Mouse (Mus musculus): ENCODE results near the gene Mecom.
"Not testable (repeated sequence)": the region's sequence is repeated elsewhere in the genome, so short reads cannot be mapped to it uniquely, and the experiment has no call there.

Gene Mecom

DNA sequence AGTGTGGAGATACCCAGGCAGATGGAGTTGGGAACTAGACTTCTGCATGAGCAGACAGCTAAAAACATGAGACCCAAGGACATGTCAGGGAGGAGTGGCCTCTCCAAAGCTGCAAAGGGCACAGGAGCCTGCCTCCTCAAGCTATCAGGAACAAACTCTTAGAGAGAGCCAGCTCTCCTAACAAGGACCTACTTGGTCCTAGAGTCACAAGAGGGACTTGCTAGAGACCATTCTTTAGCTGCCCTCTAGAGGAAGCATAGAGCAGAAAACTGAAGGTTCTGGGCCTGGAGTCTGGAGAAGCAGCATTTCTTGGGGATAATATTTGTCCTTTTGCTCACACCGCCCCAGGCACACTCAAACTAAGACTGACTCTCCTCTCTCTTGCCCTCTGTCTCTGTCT is 99.2 kb downstream of the Mecom start:
- DNase-seq (ENCODE audit: extremely low read depth, low read depth, low spot score), result no peak

DNA sequence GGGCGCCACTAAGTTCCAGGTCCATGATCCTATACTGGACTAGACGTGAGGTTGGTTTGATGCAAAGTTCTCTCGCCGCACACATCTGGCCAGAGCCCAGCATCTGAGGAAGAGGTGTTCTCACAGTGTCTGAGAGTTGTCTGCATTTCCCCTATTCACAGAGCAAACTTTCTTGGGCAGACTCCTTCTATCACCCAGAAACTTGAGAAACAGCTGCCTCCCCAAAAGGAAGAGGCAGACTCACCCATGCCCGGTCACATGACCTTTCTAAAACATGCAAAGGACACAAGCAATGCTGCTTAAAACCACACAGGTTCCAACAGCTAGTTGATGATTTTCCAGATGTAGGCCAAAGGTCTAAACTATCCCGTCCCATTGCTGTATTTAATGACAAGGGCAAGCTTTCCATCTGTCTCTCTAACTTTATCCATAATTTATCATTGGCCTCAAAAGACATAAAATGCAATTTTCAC is 101.8 kb downstream of the Mecom start:
- DNase-seq (ENCODE audit: extremely low read depth, low read depth, low spot score), result no peak

GRCm38 (mm10) chr3:30445247-30445969 is 102.4 kb downstream of the Mecom start:
- DNase-seq (ENCODE audit: extremely low read depth, low read depth, low spot score), result no peak

GRCm38 (mm10) chr3:30441646-30442045 is 106.2 kb downstream of the Mecom start:
- DNase-seq (ENCODE audit: extremely low read depth, low read depth, low spot score), result no peak

DNA sequence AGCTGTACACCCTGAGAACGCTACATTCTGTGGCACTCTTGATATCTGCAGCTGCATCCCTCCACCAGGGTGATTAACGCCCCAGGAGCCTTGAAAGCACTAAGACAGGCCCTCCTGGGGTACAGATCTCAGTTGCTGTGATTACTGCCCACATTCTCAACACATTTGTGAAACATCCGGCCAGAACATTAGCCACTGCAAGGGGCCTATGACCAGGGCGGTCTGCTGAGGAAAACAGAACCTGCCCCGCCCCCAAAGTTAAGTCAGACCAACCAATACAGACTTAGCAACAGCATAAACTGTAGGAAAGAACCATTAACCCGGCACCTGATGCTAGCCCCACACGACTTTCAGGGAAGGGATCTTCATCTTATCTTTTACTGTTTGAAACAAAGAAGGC is 109.8 kb downstream of the Mecom start:
- no peak for DNase-seq (ENCODE audit: extremely low read depth, low read depth, low spot score)

GRCm38 (mm10) chr3:30436561-30436960 is 111.2 kb downstream of the Mecom start:
- DNase-seq (ENCODE audit: extremely low read depth, low read depth, low spot score), result no peak

GRCm38 (mm10) chr3:30436131-30436530 is 111.7 kb downstream of the Mecom start:
- no peak for DNase-seq (ENCODE audit: extremely low read depth, low read depth, low spot score)

- DNase-seq (ENCODE audit: extremely low read depth, low read depth, low spot score), result no peak
These were observed 118.9 kb downstream of the Mecom start for GRCm38 (mm10) chr3:30428877-30429276.

DNA sequence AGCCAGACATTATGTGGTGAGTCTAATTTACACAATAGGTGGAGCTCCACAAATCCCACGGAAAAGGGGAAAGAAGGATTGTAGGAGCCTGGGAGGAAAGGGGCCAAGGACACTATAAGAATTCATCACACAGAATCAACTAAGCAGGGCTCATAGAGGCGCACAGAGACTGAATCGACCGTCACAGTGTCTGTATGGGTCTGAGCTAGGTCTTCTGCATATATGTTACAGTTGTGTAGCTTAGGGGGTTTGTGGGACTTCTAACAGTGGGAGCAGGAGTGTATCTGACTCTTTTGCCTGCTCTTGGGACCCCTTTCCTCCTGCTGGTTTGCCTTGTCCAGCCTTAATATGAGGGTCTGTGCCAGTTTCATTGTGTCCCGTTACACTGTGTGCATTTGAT is 123.8 kb downstream of the Mecom start:
- DNase-seq (ENCODE audit: extremely low read depth, low read depth, low spot score), result no peak

DNA sequence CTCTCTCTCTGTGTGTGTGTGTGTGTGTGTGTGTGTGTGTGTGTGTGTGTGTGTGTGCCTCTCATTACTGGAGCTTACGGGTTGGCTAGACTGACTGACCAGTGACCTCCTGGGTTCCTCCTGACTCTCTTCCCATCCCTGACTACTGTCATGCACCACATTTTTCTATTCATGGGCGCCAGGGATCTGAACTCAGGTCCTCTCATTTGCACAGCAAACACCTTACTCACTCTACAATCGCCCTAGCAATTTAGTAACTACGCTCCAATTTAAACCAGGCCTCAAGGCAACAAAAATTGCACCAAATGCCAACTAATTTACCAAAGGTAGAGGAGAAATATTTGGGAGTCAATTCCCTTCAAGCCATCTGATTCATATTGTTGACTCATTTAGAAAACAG is 125.9 kb downstream of the Mecom start:
- not testable (repeated sequence) for DNase-seq (ENCODE audit: extremely low read depth, low read depth, low spot score)

DNA sequence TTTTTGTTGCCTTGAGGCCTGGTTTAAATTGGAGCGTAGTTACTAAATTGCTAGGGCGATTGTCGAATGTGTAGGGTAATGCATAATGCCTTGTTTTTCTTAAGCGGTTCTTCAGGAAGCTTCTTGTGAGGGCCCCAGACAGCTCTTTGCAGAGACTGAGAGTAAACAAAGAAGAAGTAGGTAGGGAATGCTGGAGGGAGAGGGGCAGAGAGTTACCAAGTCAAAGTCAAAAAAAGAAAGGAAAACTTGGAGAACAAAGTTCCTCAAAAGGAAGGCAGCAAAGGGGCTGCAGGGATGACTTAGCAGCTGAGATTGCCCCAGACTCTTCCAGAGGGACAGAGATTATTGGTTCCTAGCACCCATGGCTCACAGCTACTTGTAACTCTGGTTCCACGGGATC is 126.9 kb downstream of the Mecom start:
- no peak for DNase-seq (ENCODE audit: extremely low read depth, low read depth, low spot score)

- DNase-seq (ENCODE audit: extremely low read depth, low read depth, low spot score), result no peak
These were observed 133.6 kb downstream of the Mecom start for GRCm38 (mm10) chr3:30414173-30414572.

DNA sequence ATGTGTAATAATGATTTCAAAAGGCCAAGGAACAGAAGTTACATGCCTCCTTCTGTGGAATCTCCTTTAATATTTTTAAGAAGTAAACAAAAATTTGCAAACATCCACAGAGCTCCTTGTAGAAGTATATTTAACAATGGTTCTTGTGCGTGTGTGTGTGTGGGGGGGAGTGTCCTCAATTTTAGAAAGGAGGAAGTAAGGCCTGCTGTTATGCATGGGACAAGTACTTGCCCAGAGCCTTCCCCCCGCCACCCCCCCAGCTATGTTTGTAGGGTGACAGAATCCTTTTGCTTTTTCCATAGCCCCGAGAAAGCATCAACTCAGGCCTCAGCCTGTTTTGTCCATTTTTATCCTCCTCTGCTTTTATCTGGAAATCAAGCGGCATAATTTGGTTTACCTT is 137.0 kb downstream of the Mecom start:
- no peak for DNase-seq (ENCODE audit: extremely low read depth, low read depth, low spot score)

DNA sequence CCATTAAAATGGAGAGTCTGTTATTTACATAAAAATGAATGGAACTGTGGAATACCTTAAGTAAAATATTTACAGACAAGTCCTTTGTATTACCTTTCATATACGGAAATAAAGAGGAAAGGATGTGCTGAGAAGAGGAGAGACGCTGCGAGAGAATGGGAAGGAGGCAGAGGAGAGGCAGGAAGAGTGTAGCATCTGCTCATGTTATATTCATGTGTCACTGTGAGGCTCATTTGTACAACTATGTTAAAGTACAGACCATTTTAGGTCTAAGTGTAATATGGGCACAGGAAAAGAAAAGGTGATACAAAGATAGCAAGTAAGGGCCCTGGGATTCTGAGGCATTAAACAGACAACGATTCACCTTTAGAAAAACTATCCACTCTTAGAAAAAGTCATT is 143.0 kb downstream of the Mecom start:
- DNase-seq (ENCODE audit: extremely low read depth, low read depth, low spot score), result no peak

- no peak for DNase-seq (ENCODE audit: extremely low read depth, low read depth, low spot score)
These were observed 148.9 kb downstream of the Mecom start for GRCm38 (mm10) chr3:30398911-30399310.

DNA sequence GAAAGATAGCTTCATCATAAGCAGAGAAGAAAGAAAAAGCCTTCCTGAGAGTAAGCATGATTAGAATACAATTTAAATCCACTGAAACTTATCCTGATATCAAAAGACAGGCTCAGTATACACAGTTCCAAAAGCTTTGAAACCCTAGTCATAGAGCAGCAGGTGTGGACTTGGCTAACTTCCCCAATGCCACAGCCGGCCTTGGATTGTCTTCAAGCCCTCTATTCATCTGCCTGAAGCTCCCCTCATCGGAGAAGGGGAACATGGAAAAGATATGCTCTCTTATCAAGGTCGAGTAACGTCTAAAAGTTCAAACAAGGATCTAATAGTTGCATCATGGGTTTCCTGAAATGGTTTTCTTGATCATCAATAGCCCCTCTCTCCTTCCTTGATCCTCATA is 152.9 kb downstream of the Mecom start:
- DNase-seq (ENCODE audit: extremely low read depth, low read depth, low spot score), result no peak

DNA sequence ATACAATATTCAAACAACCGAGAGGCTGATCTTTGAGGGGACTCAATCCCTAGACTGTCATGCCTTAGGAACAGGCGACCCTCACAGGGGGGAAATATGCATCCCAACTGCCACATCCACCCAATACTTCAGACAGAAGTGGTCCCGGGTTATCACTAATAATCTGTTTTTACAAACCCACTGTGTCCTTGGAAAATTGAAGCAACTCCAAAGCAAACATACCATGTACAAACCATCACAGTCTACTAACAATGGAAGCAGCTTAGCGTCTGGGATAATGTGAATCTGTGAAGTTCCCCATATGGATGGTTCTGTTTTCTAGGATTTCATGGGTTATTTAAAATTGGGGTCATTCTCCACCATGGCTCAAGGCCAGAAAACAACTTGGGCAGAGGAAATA is 155.1 kb downstream of the Mecom start:
- no peak for DNase-seq (ENCODE audit: extremely low read depth, low read depth, low spot score)

- DNase-seq (ENCODE audit: extremely low read depth, low read depth, low spot score), result no peak
These were observed 155.6 kb downstream of the Mecom start for GRCm38 (mm10) chr3:30392218-30392617.

- no peak for DNase-seq (ENCODE audit: extremely low read depth, low read depth, low spot score)
These were observed 157.5 kb downstream of the Mecom start for GRCm38 (mm10) chr3:30390346-30390745.

GRCm38 (mm10) chr3:30380273-30380672 is 167.5 kb downstream of the Mecom start:
- DNase-seq (ENCODE audit: extremely low read depth, low read depth, low spot score), result no peak

DNA sequence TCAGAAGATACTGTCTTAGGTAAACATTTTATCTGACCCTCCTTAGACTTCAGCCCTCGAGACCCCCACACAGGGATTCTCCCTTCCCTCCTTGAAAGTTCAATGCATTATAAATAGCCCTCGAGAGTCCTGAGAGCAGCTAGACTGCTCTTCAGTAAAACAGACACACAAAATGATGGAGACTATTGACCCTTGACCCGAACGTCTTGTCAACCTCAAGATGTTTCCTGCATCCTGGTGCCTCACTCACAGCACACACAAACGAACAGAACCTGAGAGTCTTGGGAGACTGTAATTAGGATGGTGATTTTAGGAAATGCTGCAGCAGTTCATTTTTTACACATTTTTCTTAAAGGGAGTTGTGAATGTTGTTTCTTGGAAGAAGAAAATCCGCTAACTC is 168.5 kb downstream of the Mecom start:
- no peak for DNase-seq (ENCODE audit: extremely low read depth, low read depth, low spot score)

- no peak for DNase-seq (ENCODE audit: extremely low read depth, low read depth, low spot score)
These were observed 176.3 kb downstream of the Mecom start for GRCm38 (mm10) chr3:30371472-30371871.

DNA sequence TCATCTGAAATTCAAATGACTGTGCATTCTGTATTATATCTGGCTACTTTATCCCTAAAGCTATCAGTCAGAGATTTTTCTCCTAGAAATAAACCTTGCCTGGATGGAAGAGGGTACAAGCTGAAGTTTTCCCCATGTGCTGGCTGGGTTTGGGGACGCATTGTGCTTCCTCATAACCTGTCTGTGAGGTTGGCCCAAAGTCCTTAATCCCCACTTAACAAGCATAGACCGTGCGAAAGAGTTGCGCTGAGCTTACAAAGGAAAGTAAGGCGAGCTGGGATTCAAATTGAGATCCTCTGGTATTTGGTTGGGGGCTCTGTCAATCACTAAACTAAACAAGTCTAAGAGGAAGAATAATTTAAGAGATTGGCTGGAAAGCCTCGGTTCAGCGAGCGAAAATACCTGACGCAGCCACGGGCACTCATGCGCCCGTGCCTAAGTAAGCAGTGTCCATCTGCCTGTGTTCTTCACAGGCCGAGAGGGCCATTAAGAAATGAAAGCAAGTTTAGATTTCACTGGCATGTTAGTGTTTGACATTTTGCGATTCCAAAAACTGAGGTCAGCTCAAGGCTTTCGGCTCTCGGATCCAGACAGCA is 176.8 kb downstream of the Mecom start:
- DNase-seq (ENCODE audit: extremely low read depth, low read depth, low spot score), result no peak
